In genomic region chr15:102014848-102015247, GRCm38 (mm10) we compare ENCODE assay signal across 19 mouse cellular contexts. TPM values are rescaled to one million over a fixed set of nuclear protein-coding genes. Genes with fewer than 3 reads are reported as not detected.
"Had no signal": no experiment of that assay in that cellular context is flagged by ENCODE, and none has a peak within 500 bp of the region (broad histone marks: within the 10 kb centered on the region; RNA-seq: fewer than 3 reads in every experiment).

No protein-coding gene starts in this region.

- H3K4me3 ChIP-seq: limb, embryonic 12.5 days; limb, embryonic 15.5 days; liver, embryonic 13.5 days; neural tube, embryonic 12.5 days; neural tube, embryonic 15.5 days; stomach, embryonic 15.5 days had no signal

- H3K36me3 ChIP-seq: limb, embryonic 12.5 days; limb, embryonic 15.5 days; liver, embryonic 13.5 days; neural tube, embryonic 12.5 days; neural tube, embryonic 15.5 days; stomach, embryonic 15.5 days had no signal

- DNase-seq: kidney, adult 18-20 months; kidney, adult 9 months; kidney, postnatal 25 days; left cerebral cortex, postnatal 4 days; liver, embryonic 13.5 days; lung, adult 2 months; lung, postnatal 14 days; lung, postnatal 4 days; midbrain, embryonic 14.5 days; retina, postnatal 1 day; thymus, adult 18-20 months; thymus, postnatal 36 days had no signal

- H3K4me2 ChIP-seq: limb, embryonic 12.5 days; limb, embryonic 15.5 days; liver, embryonic 13.5 days; midbrain, embryonic 11.5 days; neural tube, embryonic 12.5 days; neural tube, embryonic 15.5 days; stomach, embryonic 15.5 days had no signal

- H3K9ac ChIP-seq: limb, embryonic 12.5 days; limb, embryonic 15.5 days; liver, embryonic 13.5 days; neural tube, embryonic 12.5 days; neural tube, embryonic 15.5 days; stomach, embryonic 15.5 days had no signal

- H3K27ac ChIP-seq: limb, embryonic 12.5 days; limb, embryonic 15.5 days; liver, embryonic 13.5 days; neural tube, embryonic 12.5 days; neural tube, embryonic 15.5 days had no signal

- H3K9me3 ChIP-seq: limb, embryonic 12.5 days; limb, embryonic 15.5 days; liver, embryonic 13.5 days; neural tube, embryonic 12.5 days; neural tube, embryonic 15.5 days; stomach, embryonic 15.5 days had no signal

- H3K27me3 ChIP-seq: liver, embryonic 13.5 days; neural tube, embryonic 12.5 days; stomach, embryonic 15.5 days had no signal

RNA-seq across cellular contexts. Expression of gene Krt8, which starts 10.6 kb away (rescaled TPM):
- total RNA-seq: left cerebral cortex, postnatal 14 days had no signal
